Mouse (Mus musculus) liver, postnatal 0 days (tissue): Measurements from ENCODE around the gene Med22. TPM values are rescaled to one million over a fixed set of nuclear protein-coding genes. Genes with fewer than 3 reads are reported as not detected.

ENCODE experiments used
- ATAC-seq: fragments of 200-750 bp; cut with Nextera tagmentation; 2 replicates; pipeline ENCODE4 v1.8.0; 2017; ENCODE audit warnings: mild to moderate bottlenecking, moderate library complexity
- DNase-seq: peaks from one replicate; pipeline ENCODE4 v3.0.0-alpha.2; 2016
- H3K27ac ChIP-seq: fragments of 300-500 bp; sonication (generic); 2 replicates; pipeline ENCODE4 v1.5.1; 2014; ENCODE audit warnings: antibody characterized with exemption, moderate library complexity, mild to moderate bottlenecking, low read depth
- H3K27me3 ChIP-seq: fragments of 300-500 bp; sonication (generic); 2 replicates; pipeline ENCODE4 v1.6.1; 2014; ENCODE audit warnings: low read length, control low read depth, mixed read lengths; ENCODE audit not compliant: insufficient read depth
- H3K36me3 ChIP-seq: fragments of 300-500 bp; sonication (generic); replicated peaks from 2 replicates; pipeline ENCODE4 v1.6.1; 2014; ENCODE audit warnings: mild to moderate bottlenecking, control low read depth, low read length, moderate library complexity, mixed read lengths; ENCODE audit not compliant: insufficient read depth
- H3K4me1 ChIP-seq: fragments of 300-500 bp; sonication (generic); 2 replicates; pipeline ENCODE4 v1.6.1; 2014; ENCODE audit warnings: antibody characterized with exemption, mild to moderate bottlenecking, control low read depth; ENCODE audit not compliant: insufficient read depth
- H3K4me2 ChIP-seq: fragments of 300-500 bp; sonication (generic); 2 replicates; pipeline ENCODE4 v1.6.1; 2014; ENCODE audit warnings: low read depth, mild to moderate bottlenecking, low read length, moderate library complexity, mixed read lengths
- H3K4me3 ChIP-seq: fragments of 300-500 bp; sonication (generic); 2 replicates; pipeline ENCODE4 v1.5.1; 2014; ENCODE audit warnings: low read depth, low read length
- H3K9ac ChIP-seq: fragments of 300-500 bp; sonication (generic); replicated peaks from 2 replicates; pipeline ENCODE4 v1.6.1; 2014; ENCODE audit warnings: mild to moderate bottlenecking, moderate library complexity
- H3K9me3 ChIP-seq: fragments of 300-500 bp; sonication (generic); 2 replicates; pipeline ENCODE4 v1.6.1; 2016; ENCODE audit warnings: mild to moderate bottlenecking, control low read depth, low read length, mixed read lengths
- CTCF ChIP-seq: sonication (generic); IDR thresholded peaks from 2 replicates; pipeline ENCODE4 v1.5.1; 2016; ENCODE audit warnings: antibody characterized with exemption, low read depth
- EP300 ChIP-seq: IDR thresholded peaks from 2 replicates; pipeline ENCODE4 v1.6.1; 2016; ENCODE audit warnings: antibody characterized with exemption, low read depth, mild to moderate bottlenecking
- WGBS: fragments of 180-500 bp; shearing (Covaris S2); extraction: QIAGEN DNeasy Blood & Tissue Kit; methylation state at CpG from one replicate; pipeline ENCODE4 v1.1.7; 2014; ENCODE audit not compliant: insufficient replicate concordance; 5-methylcytosine and 5-hydroxymethylcytosine counted together
- polyA plus RNA-seq: library from polyadenylated mRNA; unstranded; fragments of >200 nt; fragmentation: Nextera tagmentation; extraction: Ambion mirVana; gene quantifications from 2 replicates; pipeline ENCODE4 v1.2.1, GENCODE M21; 2015

Med22 gene
- polyA plus RNA-seq, 1 experiment from 2014 or later = 13.2 TPM

DNA sequence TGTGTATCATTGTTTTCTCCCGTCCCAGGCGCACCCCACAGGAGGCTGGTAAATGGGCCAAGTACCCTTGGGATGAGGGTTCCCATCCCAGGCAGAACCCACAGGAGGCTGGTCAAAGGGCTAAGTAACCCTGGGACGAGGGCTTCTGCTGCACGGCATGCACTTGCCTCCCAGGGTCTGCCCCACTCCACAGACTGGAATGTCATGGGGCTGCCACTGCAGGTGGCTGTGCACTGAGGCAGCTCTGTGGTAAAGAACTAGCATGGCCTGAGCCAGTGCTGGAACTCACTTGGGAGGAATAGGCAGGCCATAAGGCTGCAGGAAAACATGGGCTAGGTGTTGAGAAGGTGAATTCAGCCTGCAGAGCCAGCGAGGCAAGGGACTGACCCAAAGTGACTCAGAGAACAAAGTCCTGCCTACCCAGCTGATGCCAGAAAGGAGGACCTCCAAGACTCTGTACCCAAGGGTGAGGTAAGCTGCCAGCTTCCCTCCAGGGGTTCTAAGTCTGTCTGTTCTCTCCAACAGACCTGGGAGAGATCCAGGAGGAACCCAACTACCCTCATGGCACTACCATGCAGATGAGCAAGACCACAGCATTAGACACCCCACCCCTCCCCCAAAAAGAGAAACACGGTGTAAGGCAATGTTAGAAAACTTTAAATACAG, 9.8 kb upstream of the Med22 start:
- no peak overlapping the region for H3K4me2 ChIP-seq
- H3K4me3 ChIP-seq = no peak overlapping the region
- peaks cover 19% of the 10 kb centered on the region for H3K4me1 ChIP-seq
- no peak for TF ChIP-seq EP300
- no peak for TF ChIP-seq CTCF
- H3K36me3 ChIP-seq = peaks cover 72% of the 10 kb centered on the region
- H3K27me3 ChIP-seq = no peaks in the 10 kb centered on the region
- ATAC-seq (no peak), DNase-seq (no peak)
- H3K27ac ChIP-seq = no peak overlapping the region
- H3K9ac ChIP-seq = no peak overlapping the region
- H3K9me3 ChIP-seq = no peaks in the 10 kb centered on the region
- WGBS = 86% methylated on average over 6 of the region's 6 CpGs

DNA sequence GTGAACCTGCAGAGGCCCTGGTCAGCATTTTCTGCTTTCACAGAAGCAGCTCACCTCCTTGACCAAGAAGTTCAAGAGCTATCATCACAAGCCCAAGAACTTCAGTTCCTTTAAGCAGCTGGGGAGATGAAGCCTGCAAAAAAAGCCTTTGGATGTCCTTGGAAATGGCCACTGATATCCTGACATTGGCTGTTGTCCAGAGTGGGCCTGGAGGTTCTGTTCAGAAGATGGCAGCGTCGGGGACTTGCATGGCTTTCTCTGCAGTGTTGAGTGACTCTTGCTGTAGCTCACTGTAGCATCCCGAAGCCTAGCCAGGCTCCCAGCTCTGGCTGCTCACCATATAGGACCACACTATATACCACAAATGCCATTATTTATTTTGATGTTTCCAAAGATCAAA, 9.2 kb upstream of the Med22 start:
- no peak overlapping the region for H3K4me3 ChIP-seq
- no peaks in the 10 kb centered on the region for H3K9me3 ChIP-seq
- peaks cover 68% of the 10 kb centered on the region for H3K36me3 ChIP-seq
- H3K4me1 ChIP-seq = peaks cover 25% of the 10 kb centered on the region
- H3K27ac ChIP-seq = no peak overlapping the region
- TF ChIP-seq EP300 (no peak), CTCF (no peak)
- no peak overlapping the region for H3K9ac ChIP-seq
- no peak overlapping the region for H3K4me2 ChIP-seq
- DNase-seq = no peak
- H3K27me3 ChIP-seq = no peaks in the 10 kb centered on the region
- 81% methylated on average over 3 of the region's 3 CpGs for WGBS
- ATAC-seq = no peak

DNA sequence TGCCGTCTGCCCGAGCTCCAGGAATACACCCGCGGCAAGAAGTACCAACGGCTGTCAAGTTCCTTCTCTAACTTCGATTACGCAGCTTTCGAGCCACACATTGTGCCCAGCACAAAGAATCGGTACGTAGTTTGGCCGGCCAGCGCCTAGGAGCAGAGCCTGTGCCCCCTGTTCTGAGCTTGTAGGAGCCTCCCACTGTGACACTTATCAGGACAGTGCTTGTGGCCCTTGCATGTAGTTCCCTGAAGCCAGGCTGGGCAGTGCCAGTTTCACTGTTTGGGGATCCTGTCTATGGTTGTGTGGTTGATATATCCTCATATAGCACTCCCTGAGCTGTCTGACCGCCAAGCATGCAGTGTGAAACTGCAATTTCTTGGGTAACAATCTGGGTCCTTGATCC, 6.3 kb upstream of the Med22 start:
- peaks cover 33% of the 10 kb centered on the region for H3K4me1 ChIP-seq
- 2% methylated on average over 13 of the region's 13 CpGs for WGBS
- peak overlapping the region; percentile 76 for H3K27ac ChIP-seq
- TF ChIP-seq EP300 (no peak), CTCF (no peak)
- peaks cover 67% of the 10 kb centered on the region for H3K36me3 ChIP-seq
- H3K9ac ChIP-seq = peak overlapping the region; percentile 70
- no peaks in the 10 kb centered on the region for H3K27me3 ChIP-seq
- ATAC-seq (peak; percentile 12), DNase-seq (no peak)
- H3K9me3 ChIP-seq = no peaks in the 10 kb centered on the region
- peak overlapping the region; percentile 92 for H3K4me2 ChIP-seq
- peak overlapping the region; percentile 69 for H3K4me3 ChIP-seq

DNA sequence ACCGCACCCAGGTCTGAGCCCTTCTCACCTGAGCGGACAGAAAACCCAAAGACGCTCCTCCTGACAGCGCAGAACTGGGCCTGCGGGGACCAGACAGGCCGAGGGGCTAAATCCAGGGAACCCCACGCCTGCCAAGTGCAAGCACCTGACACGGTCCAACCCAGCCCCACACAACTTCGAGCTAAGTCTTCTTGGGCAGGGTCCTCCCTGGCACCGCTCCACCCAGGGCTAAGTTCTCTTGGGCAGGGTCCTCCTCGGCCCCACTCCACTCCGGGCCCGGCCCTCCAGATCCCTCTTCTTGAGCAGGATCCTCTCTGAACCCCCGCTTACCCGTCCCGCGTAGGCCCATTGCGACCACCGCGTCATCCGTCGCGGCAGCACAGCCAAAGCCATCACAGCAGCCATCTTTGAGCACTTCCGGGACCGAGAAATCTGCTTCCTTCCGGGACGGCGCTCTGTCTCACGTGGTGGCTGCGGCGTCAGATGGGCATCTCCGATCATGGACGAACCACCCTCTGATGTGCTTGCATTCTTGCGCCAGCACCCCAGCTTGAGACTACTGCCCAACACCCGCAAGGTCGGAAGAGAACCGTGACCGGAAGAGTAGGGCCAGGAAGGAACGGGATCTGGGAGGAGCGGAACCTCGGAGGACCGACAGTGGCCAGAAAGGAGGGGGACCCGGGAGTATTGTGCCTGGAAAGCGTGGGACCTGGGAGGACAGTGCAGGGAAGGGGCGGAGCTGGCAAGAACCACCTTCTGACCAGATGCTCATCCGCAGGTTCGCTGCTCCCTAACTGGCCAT, 5.7 kb upstream of the Med22 start, which contains the start of the genes Surf2 and Surf1:
Gene Surf2, plus strand, starts transcription at position 441 of the 802 bp plus-strand sequence.
Gene Surf1, minus strand, starts transcription at position 604 of the 802 bp plus-strand sequence.
- DNase-seq = peak; percentile 85
- Histone ChIP-seq H3K27ac (peak within 1 kb of the TSS; percentile 76), H3K9ac (peak within 1 kb of the TSS; percentile 70), H3K27me3 (no peaks in the 10 kb centered on the region), H3K4me2 (peak within 1 kb of the TSS; percentile 92), H3K4me3 (peak within 1 kb of the TSS; percentile 69), H3K9me3 (no peaks in the 10 kb centered on the region), H3K36me3 (peaks cover 64% of the 10 kb centered on the region), H3K4me1 (peaks cover 35% of the 10 kb centered on the region)
- TF ChIP-seq CTCF (no peak), EP300 (no peak)
- WGBS = 2% methylated on average over 47 of the region's 47 CpGs
- ATAC-seq = peak; percentile 83

DNA sequence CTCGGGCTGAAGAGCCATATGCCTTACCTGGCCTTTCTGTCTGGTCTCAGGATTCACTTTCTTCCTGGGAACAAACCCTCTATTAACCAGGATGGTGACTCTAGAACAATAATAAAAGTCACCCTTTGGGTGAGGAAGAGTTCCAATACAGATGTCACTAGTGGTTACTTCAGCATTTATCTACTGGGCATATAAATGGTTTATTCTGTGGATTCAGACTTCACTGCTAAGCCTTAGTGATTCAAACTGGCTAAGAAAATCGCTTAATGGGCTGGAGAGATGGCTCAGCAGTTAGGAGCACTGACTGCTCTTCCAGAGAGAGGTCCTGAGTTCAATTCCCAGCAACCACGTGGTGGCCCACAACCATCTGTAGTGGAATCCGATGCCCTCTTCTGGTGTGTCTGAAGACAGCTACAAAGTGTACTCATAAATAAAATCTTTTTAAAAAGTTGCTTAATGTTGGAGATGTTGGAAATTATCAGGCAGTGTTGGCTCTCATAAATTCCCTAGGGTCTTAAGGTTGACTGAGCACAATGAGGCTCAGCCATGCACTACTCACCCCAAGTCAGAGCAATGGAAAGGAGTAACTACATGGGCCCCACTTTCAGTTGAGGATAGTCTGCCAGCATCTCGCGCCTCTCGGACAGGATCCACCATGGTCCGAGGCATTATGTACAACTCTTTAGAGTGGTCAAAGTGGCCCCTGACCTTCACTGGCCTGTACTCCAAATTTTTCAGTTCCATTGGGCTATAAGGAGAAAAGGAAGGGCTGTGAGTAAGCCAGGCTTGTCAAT, 3.9 kb upstream of the Med22 start:
- Histone ChIP-seq H3K27me3 (no peaks in the 10 kb centered on the region), H3K36me3 (peaks cover 46% of the 10 kb centered on the region), H3K4me1 (peaks cover 35% of the 10 kb centered on the region), H3K4me3 (no peak overlapping the region), H3K9ac (peak overlapping the region; percentile 70; the same call in 1 of the 2 replicates), H3K27ac (0 out of 2 replicates have a peak overlapping the region, but pooled peaks have one; percentile 16), H3K9me3 (no peaks in the 10 kb centered on the region), H3K4me2 (0 out of 2 replicates have a peak overlapping the region, but pooled peaks have one; percentile 92)
- ATAC-seq (no peak), DNase-seq (no peak)
- 55% methylated on average over 8 of the region's 8 CpGs for WGBS
- no peak for TF ChIP-seq EP300
- TF ChIP-seq CTCF = no peak
